Mouse (Mus musculus) layer of hippocampus, postnatal 10 days (tissue): ENCODE data around the gene Ttll5. TPM values are rescaled to one million over a fixed set of nuclear protein-coding genes. Genes with fewer than 3 reads are reported as not detected.

Experiments used
- DNase-seq, 2 experiments: peaks; one replicate each; pipeline ENCODE4 v3.0.0; 2021; ENCODE audit warnings: low spot score in 2 of 2
- total RNA-seq, 2 experiments: library from RNA; stranded (reverse); gene quantifications; 2 replicates each; pipeline ENCODE4 v1.2.3; 2021

Gene Ttll5
- total RNA-seq, 2 experiments from 2014 or later, result 40.3 to 41.3 TPM

DNA sequence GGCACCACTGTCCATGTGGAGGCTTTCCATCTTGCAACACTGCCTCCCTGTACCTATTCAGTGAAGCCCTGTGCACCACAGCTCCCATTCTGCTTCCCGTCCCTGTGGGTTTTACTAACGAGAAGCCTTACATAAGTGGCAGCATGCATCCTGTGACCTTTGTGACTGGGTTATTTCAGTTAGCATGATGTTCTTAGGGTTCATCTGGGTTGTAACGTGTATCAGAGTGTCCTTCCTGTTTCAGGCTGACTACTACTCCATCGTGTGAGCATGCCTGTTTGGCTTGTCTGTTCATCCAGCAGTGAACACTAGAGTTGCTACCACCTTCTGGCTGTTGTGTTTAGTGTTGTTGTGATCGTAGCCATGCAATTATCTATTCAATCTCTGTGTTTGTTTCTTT lies 221.7 kb downstream of the Ttll5 start:
- DNase-seq, result no peak

DNA sequence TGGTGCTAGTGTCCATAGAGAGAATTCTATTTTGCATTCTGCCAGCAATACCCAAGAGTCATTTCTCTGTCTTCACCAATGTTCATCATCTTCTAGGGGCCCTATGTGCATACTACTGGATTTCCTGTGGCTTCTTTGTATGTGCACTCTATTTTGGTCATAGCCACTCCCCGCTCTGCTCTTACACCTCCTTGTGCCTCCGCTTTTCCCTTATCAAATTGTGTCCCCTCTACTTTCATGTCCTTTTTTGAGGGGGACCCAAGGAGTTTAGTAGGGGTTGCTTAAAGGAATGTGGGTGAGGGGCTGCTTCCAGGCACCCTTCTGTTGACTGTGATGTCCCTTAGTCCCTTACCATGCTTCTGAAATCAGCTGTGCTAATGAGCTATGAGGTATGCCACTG lies 222.3 kb downstream of the Ttll5 start:
- DNase-seq, result no peak

DNA sequence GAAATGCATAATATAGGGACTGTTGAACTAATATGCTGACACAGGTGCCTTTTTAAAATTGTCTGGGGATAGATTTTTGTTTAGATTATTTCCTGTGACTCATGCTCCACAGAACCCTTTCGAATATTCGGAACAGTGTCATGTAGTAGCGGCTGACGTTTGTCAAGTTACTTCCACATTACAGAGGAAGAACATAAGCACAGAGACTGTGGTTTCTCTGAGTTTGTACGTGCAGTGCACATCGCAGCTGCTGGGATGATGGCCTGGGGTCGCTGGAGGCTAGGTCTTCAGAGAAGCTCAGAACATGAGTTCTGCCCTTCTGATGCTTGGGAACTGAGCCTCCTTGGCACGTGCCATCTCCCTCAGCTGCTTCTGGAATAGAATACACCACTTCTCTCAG lies 222.9 kb downstream of the Ttll5 start:
- DNase-seq, result no peak

DNA sequence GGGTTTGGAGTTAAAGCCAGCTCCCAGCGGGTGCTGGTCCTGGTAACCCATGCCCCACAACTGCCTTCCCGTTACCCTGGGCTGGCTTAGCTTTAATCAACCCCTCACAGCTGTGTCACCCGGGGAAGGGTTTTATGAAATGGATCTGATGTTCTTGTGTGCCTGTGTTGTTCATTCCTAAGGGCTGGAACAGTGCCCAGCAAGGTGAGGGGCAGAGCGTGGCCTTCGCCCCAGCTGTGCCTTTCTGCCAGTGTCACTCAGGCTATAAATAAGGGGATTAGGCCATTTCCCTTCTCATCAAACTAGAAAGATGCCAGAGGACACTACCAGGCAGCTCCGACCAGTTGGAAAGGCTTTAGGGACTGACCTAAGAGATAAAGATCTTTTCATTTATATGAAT lies 225.4 kb downstream of the Ttll5 start:
- DNase-seq, result no peak

DNA sequence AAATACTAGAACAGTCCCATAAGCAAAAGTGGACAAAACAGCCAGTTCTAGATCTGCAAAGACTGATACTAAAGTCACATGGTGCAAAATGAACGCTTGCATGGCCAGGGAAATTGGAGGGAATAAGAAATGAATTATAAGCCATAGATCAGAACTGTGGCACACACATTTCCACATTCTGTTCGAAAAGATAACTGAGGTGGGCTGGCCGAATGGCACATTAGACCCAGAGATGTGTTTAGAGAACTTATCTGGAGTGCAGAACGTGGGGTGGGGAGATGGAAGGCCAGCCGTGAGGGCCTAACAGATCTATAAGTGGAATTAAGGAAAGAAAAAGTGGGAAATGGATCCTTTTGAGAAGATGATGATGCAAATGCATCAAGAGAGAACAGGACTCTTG lies 227.0 kb downstream of the Ttll5 start:
- no peak for DNase-seq

DNA sequence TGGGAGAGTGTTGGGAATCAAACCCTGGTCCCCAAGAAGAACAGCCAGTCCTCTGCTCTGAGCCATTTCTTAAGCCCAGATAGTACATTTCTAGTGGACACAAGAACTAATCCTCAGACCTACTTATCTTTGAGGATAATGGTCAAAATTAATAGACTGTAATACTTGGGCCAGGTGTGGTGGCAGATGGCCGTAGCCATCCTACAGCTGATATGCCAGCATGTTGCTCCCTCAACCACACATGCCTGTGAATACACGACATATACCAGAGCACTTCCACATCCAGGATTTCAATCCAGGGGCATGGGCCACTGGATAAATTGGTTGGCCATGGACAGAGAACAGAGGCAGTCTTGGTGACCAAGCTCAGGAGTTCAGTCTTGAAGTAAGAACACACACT lies 230.8 kb downstream of the Ttll5 start:
- DNase-seq, result no peak

DNA sequence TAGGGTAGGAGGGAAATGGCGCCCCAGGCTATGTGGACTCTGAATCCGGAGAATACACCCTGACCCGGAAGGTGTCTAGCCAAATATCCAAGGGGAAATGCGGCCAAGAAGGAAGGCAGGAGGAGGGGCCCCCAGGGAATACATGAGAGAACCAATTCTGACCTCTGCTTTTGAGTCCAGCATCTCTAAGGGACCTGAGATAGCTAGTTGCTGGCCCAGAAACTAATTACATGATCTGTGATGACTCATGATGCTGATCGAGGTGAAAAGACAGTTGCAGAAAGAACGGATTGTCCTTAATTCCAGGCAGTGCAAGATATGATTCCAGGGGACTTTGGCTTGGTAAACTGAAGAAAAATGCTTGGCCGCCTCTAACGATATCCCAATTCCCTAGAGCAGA lies 232.5 kb downstream of the Ttll5 start:
- DNase-seq, result no peak

DNA sequence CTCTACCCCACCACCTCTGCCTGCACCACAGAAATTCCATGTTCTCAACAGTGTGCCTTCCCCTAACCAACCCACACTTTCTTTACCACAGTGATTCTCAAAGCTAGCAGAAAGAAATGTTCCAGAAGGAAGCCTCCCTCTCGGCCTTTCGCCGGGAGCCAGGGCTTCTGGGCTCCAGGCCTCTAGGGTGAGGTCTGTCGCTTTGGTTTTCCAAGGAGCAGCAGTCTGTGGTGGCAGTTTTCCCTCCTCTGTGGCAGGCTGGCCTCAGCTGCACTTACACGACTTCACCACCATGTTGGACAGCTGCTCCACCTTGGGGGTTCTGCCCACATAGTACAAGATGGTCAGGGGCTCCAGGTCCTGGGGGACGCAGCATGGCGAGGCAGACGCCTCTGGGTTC lies 233.1 kb downstream of the Ttll5 start:
- DNase-seq, result no peak

DNA sequence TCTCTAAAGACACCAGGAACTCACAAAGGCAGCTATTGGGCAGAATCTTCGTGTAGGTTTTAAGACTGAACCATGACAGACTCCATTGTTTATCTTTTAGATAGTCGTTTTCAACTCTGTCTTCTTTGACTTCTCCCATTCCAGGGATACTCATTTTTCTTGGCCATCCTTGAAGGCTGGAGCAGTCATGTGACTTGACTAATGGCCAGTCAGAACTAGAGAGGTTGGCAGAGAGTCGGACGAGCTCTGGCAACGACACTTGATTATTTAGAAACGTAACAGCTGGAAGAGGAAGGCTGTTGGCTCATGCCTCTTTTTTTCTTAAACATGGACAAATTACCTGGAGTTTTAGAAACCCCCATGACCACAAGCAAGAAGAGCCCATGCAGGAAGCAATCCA lies 234.9 kb downstream of the Ttll5 start:
- no peak for DNase-seq

DNA sequence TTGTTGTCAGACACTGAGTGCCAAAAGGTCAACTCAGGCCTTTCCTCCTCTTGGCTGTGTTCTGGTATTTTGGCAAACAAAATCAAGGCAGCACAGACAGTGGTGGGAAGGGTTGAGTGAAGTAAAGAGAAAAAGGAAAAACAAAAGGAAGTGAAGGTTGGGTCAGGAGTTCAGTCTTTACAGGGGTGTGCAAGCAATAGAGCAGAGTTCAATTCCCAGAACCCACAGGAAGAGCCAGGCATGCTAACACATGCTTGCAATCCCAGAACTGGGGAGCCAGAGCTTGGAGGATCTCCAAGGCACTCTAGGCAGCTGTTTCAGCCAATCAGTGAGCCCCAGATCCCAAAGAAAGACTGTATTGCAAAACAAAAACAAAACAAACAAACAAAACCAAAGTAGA lies 240.3 kb downstream of the Ttll5 start:
- DNase-seq, result no peak

DNA sequence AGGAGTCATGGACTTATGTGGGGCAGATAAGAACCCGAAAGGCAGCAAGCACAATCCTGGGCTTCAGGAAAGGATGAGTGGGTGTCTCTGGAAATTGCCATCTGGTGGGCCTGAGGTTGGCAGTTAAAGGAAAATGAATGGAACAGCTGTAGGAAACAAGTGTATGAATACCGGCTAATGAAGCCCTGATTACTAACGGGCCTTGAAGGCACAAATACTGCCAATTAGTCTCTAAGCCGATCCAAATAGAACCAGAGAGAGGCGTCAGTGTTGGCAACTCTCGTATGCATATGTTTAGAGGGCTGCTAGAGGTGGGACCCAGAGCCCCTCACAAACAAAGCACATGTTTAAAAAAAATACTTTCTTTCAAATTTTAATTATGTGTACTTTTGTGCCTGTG lies 247.0 kb downstream of the Ttll5 start:
- DNase-seq, result no peak

DNA sequence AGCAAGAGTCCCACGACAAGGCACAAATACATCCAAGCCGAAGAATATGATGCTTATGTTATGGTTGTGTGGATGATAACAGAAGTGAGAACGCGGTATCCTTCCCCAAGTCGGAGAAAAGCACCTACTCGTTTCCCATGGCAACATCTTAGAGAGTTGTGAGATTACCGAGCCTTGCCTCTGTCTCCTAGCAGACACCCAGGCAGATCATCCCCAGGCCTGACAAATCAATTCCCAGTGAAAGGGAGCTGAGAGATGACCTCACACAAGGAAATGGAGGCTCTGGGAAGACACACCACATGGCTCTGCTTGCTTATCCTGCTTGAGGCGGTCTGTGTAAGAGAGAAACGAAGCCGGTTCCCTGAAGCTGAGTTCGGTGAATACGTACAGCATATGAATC lies 250.2 kb downstream of the Ttll5 start:
- DNase-seq, result no peak

DNA sequence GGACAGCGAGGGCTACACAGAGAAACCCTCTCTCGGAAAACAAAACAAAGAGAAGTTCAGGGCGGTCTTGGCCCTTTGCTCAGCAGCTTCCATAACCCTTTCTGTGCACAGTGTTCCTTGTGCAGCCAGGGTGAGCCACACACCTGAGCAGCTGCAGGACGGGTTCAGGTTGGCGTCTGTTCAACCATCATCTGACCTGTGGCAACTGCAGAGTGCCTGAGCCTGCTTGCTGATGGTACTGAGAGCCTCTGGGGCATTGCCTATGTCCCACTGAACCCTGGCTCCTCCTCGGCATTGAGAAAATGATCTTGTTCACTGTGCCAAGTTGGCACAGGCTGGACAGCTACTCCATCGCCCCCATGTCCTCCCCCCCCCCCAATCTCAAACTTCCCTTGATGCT lies 250.9 kb downstream of the Ttll5 start:
- DNase-seq, result no peak

DNA sequence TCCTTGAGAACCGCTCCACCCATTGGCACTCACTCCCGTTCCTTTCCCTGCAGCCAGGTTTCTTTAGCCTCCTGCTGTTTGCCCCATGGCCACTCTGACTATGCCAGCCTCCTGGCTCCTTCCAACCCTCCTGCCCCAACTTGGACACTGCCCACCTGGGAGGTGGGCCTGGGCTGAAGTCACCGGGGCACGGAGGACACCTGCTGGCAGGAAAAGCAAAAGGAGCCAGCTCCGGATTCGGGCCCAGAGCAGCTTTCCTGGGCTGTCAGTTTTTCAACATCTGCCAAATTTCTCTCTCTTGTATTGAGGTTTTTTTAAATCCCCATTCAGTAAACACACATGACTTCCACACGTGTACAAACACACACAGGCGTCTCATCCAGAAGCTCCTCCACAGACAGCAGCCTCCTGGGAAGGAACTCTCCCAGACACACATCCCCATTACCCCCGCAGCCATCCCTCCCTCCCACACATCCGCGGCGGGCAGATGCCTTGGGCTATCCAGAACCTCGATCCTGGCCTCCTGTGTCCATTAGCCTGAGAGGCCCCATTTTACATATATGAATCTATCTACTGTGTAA lies 252.0 kb downstream of the Ttll5 start:
- DNase-seq, result peak; percentile 43 to 58

DNA sequence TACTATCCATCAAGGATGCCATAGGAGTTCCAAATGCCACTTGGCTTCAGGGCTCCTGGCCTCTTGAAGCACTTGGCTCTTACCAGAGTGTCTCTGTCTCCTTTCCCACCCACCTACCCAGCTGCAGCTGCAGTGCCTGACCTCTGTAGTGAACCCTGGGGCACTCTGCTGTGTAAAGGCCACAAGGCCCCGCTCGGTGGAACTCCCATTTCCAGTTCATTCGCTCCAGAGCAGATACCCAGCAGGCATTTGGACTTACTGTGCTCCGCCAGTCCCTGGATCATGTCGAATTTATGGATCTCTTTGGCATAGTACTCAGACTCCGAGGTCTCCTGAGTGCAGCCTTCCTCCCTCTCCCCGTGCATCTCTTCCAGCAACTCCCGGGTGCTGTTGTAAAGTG lies 252.9 kb downstream of the Ttll5 start:
- DNase-seq, result peak in 1 of 2 experiments; percentile 34

DNA sequence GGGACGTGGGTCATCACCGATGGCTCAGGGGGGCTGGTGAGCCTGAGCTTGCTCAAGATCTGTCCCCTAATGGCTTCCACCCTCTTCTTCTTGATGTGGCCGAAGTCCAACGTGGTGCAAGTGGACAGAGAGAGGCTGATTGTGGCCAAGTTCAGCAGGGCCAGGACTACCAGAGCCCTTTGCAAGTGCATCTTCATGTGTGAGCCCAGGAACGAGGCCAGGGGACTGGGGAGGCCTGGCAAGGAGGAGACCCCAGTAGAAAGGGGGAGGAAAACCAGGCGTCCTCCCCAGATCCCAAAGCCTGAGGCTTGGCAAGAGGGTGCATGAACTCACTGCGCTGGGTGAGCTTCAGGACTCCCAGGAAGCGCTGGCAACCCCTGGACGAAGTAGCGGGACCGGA lies 253.3 kb downstream of the Ttll5 start:
- peak; percentile 29 to 36 for DNase-seq

DNA sequence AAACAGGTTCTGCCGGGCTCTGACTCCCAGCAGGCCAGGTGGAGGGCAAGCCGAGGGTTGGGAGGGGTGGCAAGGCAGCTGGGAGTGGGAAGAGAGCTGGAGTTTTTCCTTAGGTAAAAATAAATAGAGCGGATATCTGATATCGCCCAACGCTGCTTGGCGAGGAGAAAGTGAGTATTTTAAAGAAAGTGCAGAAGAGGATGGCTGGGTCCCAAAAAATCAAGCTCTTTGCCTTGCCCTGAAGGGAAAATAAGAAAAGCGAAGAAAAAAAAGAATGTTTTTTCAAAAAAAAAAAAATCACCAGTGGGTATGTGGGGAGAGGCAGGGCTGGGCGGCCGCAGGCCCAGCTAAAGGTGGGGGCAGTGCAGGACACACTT lies 253.7 kb downstream of the Ttll5 start:
- no peak for DNase-seq

DNA sequence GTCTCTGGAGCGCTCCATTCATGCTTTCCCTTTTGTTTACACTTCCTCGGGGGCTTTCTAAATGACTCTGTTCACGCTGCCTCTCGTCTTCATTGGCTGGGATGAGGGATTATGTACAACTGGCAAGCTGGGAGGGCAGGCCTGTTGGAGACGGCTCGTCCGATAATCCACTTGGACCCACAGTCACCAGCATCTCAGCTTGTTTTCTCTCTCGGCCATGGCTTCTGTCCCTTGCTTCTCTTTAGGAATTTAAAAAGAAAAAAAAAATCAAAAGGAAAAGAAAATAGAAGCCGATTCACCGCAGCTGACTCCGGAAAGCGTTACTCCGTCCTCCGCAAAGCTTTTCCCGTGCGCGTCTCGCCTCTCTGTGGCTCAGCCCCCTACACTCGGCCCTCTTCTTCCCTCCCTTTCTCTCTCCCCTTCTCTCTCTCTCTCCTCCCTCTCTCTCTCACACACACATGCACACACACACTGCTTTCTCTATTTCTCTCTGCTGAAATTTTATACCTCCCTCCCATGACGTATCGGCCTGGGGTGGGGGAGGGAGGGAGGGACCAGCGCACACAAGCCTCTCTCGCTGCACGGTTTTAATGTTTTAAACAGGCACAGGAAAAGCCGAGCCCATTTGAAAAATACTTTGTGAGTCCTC lies 254.2 kb downstream of the Ttll5 start, which contains the start of gene Tgfb3:
Tgfb3 (minus strand) TSS at position 489 of the 649 bp plus-strand sequence.
- DNase-seq, result peak; percentile 32 to 39

DNA sequence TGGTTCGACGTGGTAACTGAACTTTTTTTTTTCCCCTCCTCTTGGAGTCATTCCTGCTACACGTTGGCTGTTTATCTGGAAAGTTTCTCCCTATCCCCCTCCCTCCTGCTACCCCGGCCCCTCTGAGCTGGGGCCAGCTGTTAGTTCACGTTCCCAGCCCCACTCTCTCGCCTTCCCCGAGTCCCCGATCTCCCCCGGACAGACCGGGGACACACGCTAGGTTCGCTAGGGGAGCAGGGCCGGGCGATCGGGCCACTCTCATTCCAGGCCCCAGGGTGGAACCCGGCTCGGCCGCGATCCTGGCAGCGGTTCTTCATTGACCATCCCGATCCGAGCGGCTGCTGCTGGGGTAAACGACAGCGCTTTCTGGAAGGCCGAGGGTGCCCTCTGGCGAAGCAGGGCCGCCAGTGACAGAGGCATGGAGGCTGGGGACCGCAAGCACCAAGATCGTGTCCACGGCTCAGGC lies 254.8 kb downstream of the Ttll5 start:
- peak; percentile 96 for DNase-seq

DNA sequence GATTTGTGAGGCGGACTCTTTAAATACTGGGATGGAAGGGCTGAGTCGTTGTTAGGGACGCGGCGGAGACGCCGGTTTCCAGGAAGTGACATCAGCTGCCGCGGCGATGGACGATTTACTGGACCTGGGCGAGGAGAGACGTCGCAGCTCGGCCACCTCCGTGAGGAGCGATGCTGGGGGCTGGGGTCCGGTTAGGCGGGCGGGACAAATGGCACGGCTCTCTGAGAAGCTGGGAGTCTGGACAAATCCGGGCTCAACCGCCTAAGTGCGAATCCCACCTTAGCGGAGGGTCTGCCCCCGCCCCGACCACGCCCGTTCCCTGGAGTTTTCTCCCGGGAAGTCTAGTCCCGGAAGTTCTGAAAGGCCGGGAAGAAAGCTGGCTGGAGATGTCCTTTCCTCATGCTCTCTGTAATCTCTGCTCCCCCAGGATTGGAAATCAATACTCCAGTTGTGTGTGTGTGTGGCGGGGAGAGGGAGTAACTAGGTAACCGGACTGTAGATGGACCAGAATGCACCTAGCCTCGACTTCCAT lies 258.1 kb downstream of the Ttll5 start, which contains the start of gene Ift43:
Ift43 (plus strand) TSS at position 61 of the 532 bp plus-strand sequence.
- DNase-seq, result peak; percentile 80 to 83

DNA sequence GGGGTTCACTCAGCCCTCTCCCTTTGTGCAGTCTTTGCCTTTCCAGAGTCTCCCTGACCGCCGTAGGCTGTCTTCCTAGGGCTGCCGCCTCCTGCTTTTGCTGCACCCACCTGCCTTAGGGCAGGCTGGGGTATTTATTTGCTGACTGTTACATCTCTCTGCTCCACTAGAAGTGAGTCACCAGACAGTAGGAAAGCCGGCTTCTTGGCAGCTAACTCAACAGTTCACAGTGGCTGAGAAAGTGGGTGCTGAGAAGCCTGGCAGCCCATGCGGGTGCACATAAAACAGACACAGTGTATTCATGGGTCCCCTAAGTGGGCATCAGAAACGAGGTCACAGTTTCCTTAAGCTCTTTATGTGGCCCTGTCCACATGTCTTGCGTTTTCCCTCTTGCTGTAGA lies 261.4 kb downstream of the Ttll5 start:
- no peak for DNase-seq

DNA sequence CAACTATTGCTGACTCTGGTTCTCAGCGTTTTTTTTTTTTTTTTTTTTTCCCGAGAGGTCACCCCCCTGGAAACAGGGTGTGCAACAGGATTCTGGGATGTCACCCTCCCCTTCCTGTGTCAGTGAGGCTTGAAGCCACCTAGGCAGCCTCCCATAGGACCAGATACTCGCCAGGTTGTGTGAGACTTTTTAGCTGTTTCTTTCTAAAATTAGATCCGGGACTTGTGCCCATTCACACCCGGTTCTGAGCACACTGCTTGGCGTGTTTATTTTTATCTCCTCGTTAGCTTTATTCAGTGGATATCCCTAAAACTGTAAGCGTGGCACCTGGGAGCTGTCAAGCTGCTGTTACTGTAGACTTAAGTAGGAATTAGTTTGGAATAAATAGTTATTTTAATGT lies 262.1 kb downstream of the Ttll5 start:
- no peak for DNase-seq

DNA sequence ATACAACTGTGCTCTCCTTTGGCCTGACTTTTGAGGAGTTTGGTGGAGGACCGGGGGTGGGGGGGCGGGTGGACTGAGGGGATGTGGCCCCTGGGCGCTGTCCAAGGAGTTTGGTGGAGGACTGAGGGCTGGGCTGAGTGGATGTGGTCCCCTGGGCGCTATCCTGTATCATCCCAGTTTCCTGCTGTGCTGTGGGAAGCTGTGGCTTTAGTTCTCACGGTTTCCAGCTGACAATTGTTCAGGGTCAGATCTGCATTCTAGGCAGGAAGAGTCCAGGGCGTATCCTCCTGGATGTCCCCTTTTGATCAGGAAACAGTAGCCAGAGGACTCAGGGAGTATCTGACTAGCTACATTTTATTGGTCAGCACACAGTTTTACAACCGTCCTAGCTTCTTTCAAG lies 263.6 kb downstream of the Ttll5 start:
- no peak for DNase-seq
